Mouse (Mus musculus): ENCODE data around the gene Zfp872.
"Not testable (repeated sequence)": the region's sequence is repeated elsewhere in the genome, so short reads cannot be mapped to it uniquely, and the experiment has no call there.

Gene Zfp872

DNA sequence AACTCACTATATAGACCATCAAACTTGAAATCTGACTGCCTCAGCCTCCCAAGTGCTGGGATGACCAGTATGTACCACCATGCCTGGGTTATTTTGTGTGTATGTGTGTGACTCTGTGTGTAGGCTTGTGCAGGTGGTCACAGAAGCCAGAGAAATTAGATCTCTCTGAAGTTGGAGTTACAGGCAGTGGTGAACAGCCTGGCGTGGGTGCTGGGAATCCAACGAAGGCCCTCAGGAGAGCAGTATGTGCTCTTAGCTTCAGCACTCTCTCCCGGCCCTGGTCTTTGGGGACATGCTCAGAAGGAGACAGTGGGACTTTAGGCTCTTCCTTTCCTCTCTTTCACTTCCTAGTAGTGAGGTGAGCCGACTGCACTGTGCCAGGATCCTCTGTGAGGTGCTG lies 15.6 kb upstream of the Zfp872 start:
- DNase-seq = no peak

DNA sequence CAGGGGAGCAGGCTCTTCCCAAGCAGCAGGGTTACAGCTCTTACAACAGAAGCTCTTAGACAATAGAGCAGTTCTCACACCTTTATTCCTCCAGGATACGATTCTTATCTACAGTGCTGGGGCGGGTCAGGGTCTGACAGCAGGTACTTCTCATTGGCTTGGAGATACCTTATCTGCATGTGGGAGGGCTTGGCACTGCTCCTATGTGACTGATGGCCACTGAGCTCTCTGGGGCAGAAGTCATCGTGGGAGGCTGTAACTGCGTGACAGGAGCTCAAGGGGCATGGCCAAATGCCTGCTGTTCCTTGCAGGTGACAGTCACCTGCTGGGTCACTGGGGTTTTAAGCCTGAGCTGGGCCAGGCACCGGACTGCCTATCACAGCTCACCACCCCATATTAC lies 8.5 kb downstream of the Zfp872 start:
- no peak for DNase-seq

- DNase-seq = no peak
These were observed 25.9 kb downstream of the Zfp872 start for GRCm38 (mm10) chr9:22213785-22214194.

- no peak for DNase-seq
These were observed 26.7 kb downstream of the Zfp872 start for GRCm38 (mm10) chr9:22214549-22214948.

DNA sequence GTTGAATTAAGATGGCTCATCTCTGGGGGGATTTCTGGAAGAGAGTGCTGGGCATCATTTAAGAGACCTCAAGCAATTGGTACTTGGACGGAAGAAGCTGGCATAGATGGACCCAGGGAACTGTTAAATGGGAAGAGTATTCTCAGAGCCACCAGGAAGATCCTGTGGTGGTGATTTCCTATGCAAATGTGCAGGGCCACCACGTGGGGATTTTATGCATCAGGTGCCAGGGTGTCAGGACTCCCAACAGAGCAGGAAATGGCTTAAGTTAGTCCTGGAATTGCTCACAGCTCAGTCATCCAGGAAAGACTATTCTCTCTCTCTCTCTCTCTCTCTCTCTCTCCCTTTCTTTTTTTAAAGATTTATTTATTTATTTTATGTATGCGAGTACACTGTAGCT lies 28.8 kb downstream of the Zfp872 start:
- DNase-seq = no peak

DNA sequence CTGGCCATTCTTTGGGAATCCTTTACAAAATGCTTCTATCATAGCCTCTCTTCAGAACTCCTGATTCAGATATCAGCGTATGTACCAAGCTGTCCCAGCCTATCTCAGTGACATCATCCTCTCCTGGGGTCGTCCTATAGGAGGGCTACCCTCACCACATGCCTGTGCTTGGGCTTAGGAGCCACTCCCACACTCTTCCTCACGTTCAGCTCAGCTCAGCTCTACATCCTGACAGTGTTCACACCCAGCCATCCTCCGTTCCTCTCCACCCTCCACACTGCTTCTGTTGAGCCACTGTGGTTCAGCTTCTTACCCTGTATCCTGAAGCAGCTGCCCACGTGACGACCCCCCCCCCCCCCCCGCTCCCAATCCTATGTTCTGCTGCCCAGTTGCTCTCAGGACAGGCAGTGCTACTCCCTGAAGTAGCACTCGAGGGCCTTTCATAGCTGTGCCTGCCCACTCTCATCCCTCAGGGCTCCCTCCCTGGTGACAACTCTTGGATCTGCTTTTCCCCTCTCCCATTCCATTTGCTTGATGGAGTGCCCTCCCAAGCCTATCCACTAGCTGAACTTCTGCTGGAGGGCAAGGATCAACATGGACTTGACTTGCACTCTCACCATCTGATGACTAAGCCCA lies 30.1 kb downstream of the Zfp872 start:
- no peak for DNase-seq

DNA sequence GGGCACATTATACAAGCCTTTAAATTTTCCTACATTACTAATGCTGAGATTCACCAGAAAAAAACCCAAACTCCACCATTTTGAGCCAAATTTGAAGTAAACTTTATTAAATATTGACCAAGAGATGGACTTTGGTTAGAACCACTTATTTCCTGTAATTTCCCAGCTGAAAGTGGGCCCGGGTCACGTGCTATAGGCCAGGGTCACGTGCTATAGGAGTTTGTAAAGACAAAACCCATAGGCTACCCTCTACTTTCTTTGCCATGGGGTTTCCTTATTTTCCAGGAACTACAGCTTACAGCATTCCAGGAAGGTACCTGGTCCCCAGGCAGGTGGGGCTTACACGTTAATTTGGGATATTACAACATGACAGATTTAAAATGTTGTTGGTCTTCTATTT lies 36.2 kb downstream of the Zfp872 start:
- DNase-seq = no peak

DNA sequence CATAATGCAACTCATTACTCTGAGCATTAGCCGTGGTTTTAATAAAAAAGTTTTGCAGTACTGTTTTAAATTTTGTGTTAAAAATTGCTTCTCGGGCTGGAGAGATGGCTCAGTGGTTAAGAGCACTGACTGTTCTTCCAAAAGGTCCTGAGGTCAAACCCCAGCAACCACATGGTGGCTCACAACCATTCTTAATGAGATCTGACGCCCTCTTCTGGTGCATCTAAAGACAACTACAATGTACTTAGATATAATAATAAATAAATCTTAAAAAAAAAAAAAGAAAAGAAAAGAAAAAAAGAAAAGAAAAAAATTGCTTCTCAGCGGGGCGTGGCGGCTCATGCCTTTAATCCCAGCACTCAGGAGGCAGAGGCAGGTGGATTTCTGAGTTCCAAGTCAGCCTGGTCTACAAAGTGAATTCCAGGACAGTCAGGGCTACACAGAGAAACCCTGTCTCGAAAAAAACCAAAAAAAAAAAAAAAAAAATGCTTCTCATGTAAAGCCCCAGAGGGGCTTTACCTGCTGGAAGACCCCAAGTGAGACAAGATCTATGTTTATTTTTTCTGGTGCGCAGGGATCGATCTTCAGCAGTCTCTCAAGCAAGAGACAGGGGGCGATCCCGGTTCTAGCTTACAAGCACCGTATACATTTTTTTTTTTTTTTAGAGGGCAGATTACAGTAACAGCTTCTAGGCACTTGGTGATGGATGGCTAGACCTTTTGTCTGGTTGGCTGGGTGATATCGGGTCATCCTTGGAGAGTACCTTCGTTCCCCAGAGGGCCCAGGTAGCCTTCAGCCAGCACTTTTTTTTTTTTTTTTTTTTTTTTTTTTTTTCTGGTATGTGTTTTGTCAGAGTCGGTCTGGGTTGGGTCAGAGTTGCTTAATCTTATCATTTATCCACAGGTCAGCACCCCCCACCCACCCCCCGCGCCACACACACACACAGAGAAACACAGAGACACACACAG lies 36.9 kb downstream of the Zfp872 start:
- peak; percentile 33 for DNase-seq

GRCm38 (mm10) chr9:22225581-22226388 lies 37.9 kb downstream of the Zfp872 start, which contains the start of gene Zfp809:
Zfp809 (plus strand) TSS chr9:22225714.
- peak; percentile 99 for DNase-seq

- DNase-seq = not testable (repeated sequence)
These were observed 38.4 kb downstream of the Zfp872 start for GRCm38 (mm10) chr9:22226389-22226673.

GRCm38 (mm10) chr9:22226846-22227245 lies 39.0 kb downstream of the Zfp872 start:
- DNase-seq = no peak

DNA sequence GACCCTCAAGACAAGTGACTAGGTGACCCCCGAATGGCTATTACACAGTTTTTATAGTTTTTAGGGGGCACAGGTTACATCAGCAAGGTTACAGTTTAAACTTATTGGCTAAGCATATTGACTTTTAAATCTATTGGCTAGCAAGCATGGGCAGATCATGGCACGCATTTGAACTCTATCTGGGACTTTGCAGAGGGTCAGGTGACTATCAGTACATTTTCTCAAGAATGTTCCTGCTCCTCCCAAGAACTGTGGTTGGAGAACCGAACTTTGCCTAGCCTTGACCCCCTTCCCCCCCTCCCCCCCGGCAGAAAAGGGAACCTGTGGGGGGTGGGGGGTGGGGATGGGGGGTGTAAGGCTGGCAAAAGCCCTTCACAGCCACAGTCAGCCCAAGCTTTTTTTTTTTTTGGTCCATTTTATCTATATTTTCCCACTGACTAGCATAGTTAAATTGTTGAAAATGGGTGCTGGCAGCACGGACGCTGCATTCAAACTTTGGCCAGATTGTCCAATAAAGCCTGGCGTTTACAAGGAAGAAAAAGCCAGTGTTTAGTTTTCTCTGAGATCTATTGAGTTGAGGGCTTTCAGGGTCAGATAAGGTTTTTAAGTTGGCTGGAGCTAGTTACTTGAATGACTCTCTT lies 41.6 kb downstream of the Zfp872 start:
- DNase-seq = no peak

DNA sequence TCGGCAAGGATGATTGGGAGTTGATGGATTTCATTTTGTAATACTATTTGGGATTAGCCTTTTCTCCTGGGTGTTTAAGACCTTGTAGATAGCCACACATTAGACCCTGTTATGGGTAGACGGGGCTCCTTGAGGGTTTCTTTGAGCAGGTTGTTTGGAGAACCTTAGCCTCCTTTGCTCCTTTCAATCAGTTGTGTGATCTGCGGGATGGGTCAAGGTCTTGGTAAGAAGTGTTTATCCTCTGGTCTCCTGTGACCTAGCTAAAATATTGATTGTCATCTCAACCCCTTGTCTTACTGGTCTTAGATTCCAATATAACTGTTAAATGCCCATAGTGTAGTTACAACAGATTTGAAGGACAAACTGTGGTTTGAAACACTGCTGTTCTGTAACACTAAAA lies 42.2 kb downstream of the Zfp872 start:
- DNase-seq = no peak

DNA sequence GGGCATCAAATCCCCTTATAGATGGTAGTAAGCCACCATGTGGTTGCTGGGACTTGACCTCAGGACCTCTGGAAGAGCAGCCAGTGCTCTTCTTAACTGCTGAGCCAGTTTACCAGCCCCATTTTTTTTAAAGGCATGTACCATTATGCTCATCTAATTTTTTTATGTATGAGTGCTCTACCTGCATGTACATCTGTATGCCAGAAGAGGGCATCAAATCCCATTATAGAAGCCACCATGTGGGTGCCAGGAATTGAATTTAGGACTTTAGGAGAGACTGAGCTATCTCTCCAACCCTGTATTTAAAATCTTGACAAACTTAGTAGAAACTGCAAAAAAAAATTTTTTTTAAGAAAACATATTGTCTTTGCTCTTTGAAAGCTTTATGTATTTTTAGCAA lies 42.7 kb downstream of the Zfp872 start:
- no peak for DNase-seq

- no peak for DNase-seq
These were observed 52.1 kb downstream of the Zfp872 start for GRCm38 (mm10) chr9:22240001-22240400.

GRCm38 (mm10) chr9:22244242-22244641 lies 56.4 kb downstream of the Zfp872 start:
- DNase-seq = no peak
